In genomic region chr4:55397911-55398762, GRCm38 (mm10) we compare ENCODE assay signal across 8 mouse cellular contexts. TPM values are rescaled to one million over a fixed set of nuclear protein-coding genes. Genes with fewer than 3 reads are reported as not detected.
DNase-seq lines count a peak whose midpoint lies in the region; ATAC-seq lines count a peak whose summit lies in the region.

No protein-coding gene starts in this region.

- intact Hi-C loops in gastrocnemius, postnatal 14 days (cut with DNase I; ENCODE audit: low total_unique reads) = no loop called here

- H3K9me3 ChIP-seq in limb, embryonic 11.5 days (ENCODE audit: control insufficient read depth, low read length) = no peaks in the 10 kb centered on the region
- no peaks in the 10 kb centered on the region for H3K9me3 ChIP-seq in midbrain, embryonic 16.5 days (replicated peaks; ENCODE audit: control insufficient read depth, low read length, poor library complexity, severe bottlenecking)

- no peaks in the 10 kb centered on the region for H3K27me3 ChIP-seq in limb, embryonic 11.5 days (ENCODE audit: control insufficient read depth, insufficient read depth, low read length)
- H3K27me3 ChIP-seq in midbrain, embryonic 16.5 days (ENCODE audit: control insufficient read depth, insufficient read depth, low read depth, low read length) = no peaks in the 10 kb centered on the region

- no peak overlapping the region for H3K27ac ChIP-seq in limb, embryonic 11.5 days (replicated peaks; ENCODE audit: low read depth, low read length)
- no peak overlapping the region for H3K27ac ChIP-seq in midbrain, embryonic 16.5 days (ENCODE audit: low read length)

- H3K9ac ChIP-seq in limb, embryonic 11.5 days (ENCODE audit: low read length) = no peak overlapping the region
- H3K9ac ChIP-seq in midbrain, embryonic 16.5 days (ENCODE audit: low read depth, low read length) = no peak overlapping the region

- H3K4me1 ChIP-seq in limb, embryonic 11.5 days (ENCODE audit: control insufficient read depth, insufficient read depth, low read length) = no peaks in the 10 kb centered on the region
- H3K4me1 ChIP-seq in midbrain, embryonic 16.5 days (ENCODE audit: control insufficient read depth, insufficient read depth, low read length) = no peaks in the 10 kb centered on the region

- H3K4me2 ChIP-seq in limb, embryonic 11.5 days (ENCODE audit: low read depth, severe bottlenecking) = no peak overlapping the region
- H3K4me2 ChIP-seq in midbrain, embryonic 16.5 days (ENCODE audit: low read length) = peak overlapping the region; percentile 16; the same call in 1 of the 2 replicates

- 35% methylated on average over 17 of the region's 17 CpGs for WGBS in limb, embryonic 11.5 days
- WGBS in midbrain, embryonic 16.5 days = 44% methylated on average over 17 of the region's 17 CpGs

- no peak overlapping the region for H3K4me3 ChIP-seq in limb, embryonic 11.5 days (ENCODE audit: low read depth, low read length)
- H3K4me3 ChIP-seq in midbrain, embryonic 16.5 days (ENCODE audit: low read depth, low read length) = no peak overlapping the region

- ATAC-seq in limb, embryonic 11.5 days (ENCODE audit: insufficient number of reproducible peaks, low FRiP score, low TSS enrichment, low read depth) = no peak
- ATAC-seq in midbrain, embryonic 16.5 days = no peak

- no peaks in the 10 kb centered on the region for H3K36me3 ChIP-seq in limb, embryonic 11.5 days (ENCODE audit: control insufficient read depth, insufficient read depth, low read length)
- H3K36me3 ChIP-seq in midbrain, embryonic 16.5 days (ENCODE audit: control insufficient read depth, insufficient read depth, low read length) = no peaks in the 10 kb centered on the region

- peak; percentile 40 to 71 for DNase-seq in cerebellum, postnatal 14 days
- DNase-seq in cerebellum, adult 11 months = no peak
- peak; percentile 19 for DNase-seq in 416B (ENCODE audit: low read depth)
- peak; percentile 47 for DNase-seq in adrenal gland, postnatal 25 days
- DNase-seq in gastrocnemius, postnatal 14 days = peak; percentile 20
- DNase-seq in limb, embryonic 11.5 days (ENCODE audit: low spot score) = peak; percentile 57
- peak; percentile 52 for DNase-seq in urinary bladder, postnatal 25 days (ENCODE audit: low spot score)

RNA-seq across cellular contexts. Expression of gene Rad23b, which starts 48.3 kb away (rescaled TPM):
- 123 and 152 TPM in 2 replicates for total RNA-seq in adrenal gland, postnatal 25 days (2021)
- 100 to 1,000 TPM in 1 of 2 experiments, 10 to 100 TPM in 1; 97.2 to 114 TPM for total RNA-seq in gastrocnemius, postnatal 14 days (2021)
- 85.5 and 91.8 TPM in 2 replicates for polyA plus RNA-seq in limb, embryonic 11.5 days (2014; fragmentation: Nextera tagmentation; extraction: Ambion mirVana)
- polyA plus RNA-seq in midbrain, embryonic 16.5 days (2015; fragmentation: Nextera tagmentation; extraction: Ambion mirVana) = 84.4 and 86.0 TPM in 2 replicates
